Mouse (Mus musculus): ENCODE results near the gene Smad3. TPM values are rescaled to one million over a fixed set of nuclear protein-coding genes. Genes with fewer than 3 reads are reported as not detected.

Gene Smad3
- polyA plus RNA-seq, 1 experiment from 2014 or later = 5.0 TPM

- Histone ChIP-seq H3K4me2 (replicated peaks; ENCODE audit: low read depth) (no peak overlapping the region), H3K36me3 (ENCODE audit: control insufficient read depth, insufficient read depth) (peaks cover 38% of the 10 kb centered on the region; the same call in 1 of the 2 replicates), H3K9me3 (ENCODE audit: control insufficient read depth) (no peaks in the 10 kb centered on the region), H3K27me3 (replicated peaks; ENCODE audit: control insufficient read depth, insufficient read depth, low read length) (no peaks in the 10 kb centered on the region), H3K9ac (ENCODE audit: low read depth, low read length) (no peak overlapping the region), H3K4me3 (ENCODE audit: low read depth, low read length) (no peak overlapping the region), H3K4me1 (replicated peaks; ENCODE audit: control insufficient read depth, insufficient read depth, low read length) (peaks cover 2% of the 10 kb centered on the region; the same call in 1 of the 2 replicates), H3K27ac (ENCODE audit: low read depth, low read length) (peak overlapping the region; percentile 54; the same call in 1 of the 2 replicates)
- WGBS = 90% methylated on average over 15 of the region's 15 CpGs
- ATAC-seq = no peak
- 0 out of 2 replicates have a peak, but pooled peaks have one; percentile 25 for TF ChIP-seq CTCF (IDR thresholded peaks at IDR 0.05; ENCODE audit: low read depth)
Measured at GRCm38 (mm10) chr9:63623895-63624569, 133.8 kb downstream of the Smad3 start.

GRCm38 (mm10) chr9:63617967-63618366 lies 139.8 kb downstream of the Smad3 start:
- Histone ChIP-seq H3K27me3 (replicated peaks; ENCODE audit: control insufficient read depth, insufficient read depth, low read length) (no peaks in the 10 kb centered on the region), H3K9me3 (ENCODE audit: control insufficient read depth) (no peaks in the 10 kb centered on the region), H3K4me2 (replicated peaks; ENCODE audit: low read depth) (no peak overlapping the region), H3K27ac (ENCODE audit: low read depth, low read length) (no peak overlapping the region), H3K36me3 (ENCODE audit: control insufficient read depth, insufficient read depth) (peaks cover 42% of the 10 kb centered on the region; the same call in 1 of the 2 replicates), H3K9ac (ENCODE audit: low read depth, low read length) (no peak overlapping the region), H3K4me3 (ENCODE audit: low read depth, low read length) (no peak overlapping the region), H3K4me1 (replicated peaks; ENCODE audit: control insufficient read depth, insufficient read depth, low read length) (0 out of 2 replicates have a peak, but pooled peaks cover 3% of the 10 kb centered on the region)
- TF ChIP-seq CTCF (IDR thresholded peaks at IDR 0.05; ENCODE audit: low read depth) = no peak
- WGBS = 87% methylated on average over 2 of the region's 2 CpGs
- no peak for ATAC-seq

- H3K27me3 ChIP-seq (replicated peaks; ENCODE audit: control insufficient read depth, insufficient read depth, low read length) = no peaks in the 10 kb centered on the region
- TF ChIP-seq CTCF (IDR thresholded peaks at IDR 0.05; ENCODE audit: low read depth) = no peak
- peaks cover 3% of the 10 kb centered on the region; the same call in 1 of the 2 replicates for H3K4me1 ChIP-seq (replicated peaks; ENCODE audit: control insufficient read depth, insufficient read depth, low read length)
- peak; percentile 63 for ATAC-seq
- no peak overlapping the region for H3K4me3 ChIP-seq (ENCODE audit: low read depth, low read length)
- H3K4me2 ChIP-seq (replicated peaks; ENCODE audit: low read depth) = peak overlapping the region; percentile 30
- H3K27ac ChIP-seq (ENCODE audit: low read depth, low read length) = peak overlapping the region; percentile 46
- H3K9me3 ChIP-seq (ENCODE audit: control insufficient read depth) = no peaks in the 10 kb centered on the region
- WGBS = 55% methylated on average over 11 of the region's 11 CpGs
- H3K9ac ChIP-seq (ENCODE audit: low read depth, low read length) = no peak overlapping the region
- H3K36me3 ChIP-seq (ENCODE audit: control insufficient read depth, insufficient read depth) = peaks cover 17% of the 10 kb centered on the region; the same call in 1 of the 2 replicates
Measured at GRCm38 (mm10) chr9:63614018-63614985, 143.5 kb downstream of the Smad3 start.

- no peak for TF ChIP-seq CTCF (IDR thresholded peaks at IDR 0.05; ENCODE audit: low read depth)
- H3K4me2 ChIP-seq (replicated peaks; ENCODE audit: low read depth) = peak overlapping the region; percentile 30
- WGBS = 4% methylated on average over 1 of the region's 1 CpGs
- H3K4me1 ChIP-seq (replicated peaks; ENCODE audit: control insufficient read depth, insufficient read depth, low read length) = peaks cover 3% of the 10 kb centered on the region; the same call in 1 of the 2 replicates
- H3K9ac ChIP-seq (ENCODE audit: low read depth, low read length) = 0 out of 2 replicates have a peak overlapping the region, but pooled peaks have one; percentile 26
- ATAC-seq = peak; percentile 70
- no peaks in the 10 kb centered on the region for H3K9me3 ChIP-seq (ENCODE audit: control insufficient read depth)
- H3K4me3 ChIP-seq (ENCODE audit: low read depth, low read length) = no peak overlapping the region
- peak overlapping the region; percentile 54; the same call in 1 of the 2 replicates for H3K27ac ChIP-seq (ENCODE audit: low read depth, low read length)
- H3K27me3 ChIP-seq (replicated peaks; ENCODE audit: control insufficient read depth, insufficient read depth, low read length) = no peaks in the 10 kb centered on the region
- peaks cover 16% of the 10 kb centered on the region; the same call in 1 of the 2 replicates for H3K36me3 ChIP-seq (ENCODE audit: control insufficient read depth, insufficient read depth)
Measured at GRCm38 (mm10) chr9:63613569-63613968, 144.2 kb downstream of the Smad3 start.

GRCm38 (mm10) chr9:63612565-63613515 lies 145.0 kb downstream of the Smad3 start:
- WGBS = 43% methylated on average over 16 of the region's 16 CpGs
- peak overlapping the region; percentile 30 for H3K4me2 ChIP-seq (replicated peaks; ENCODE audit: low read depth)

More at GRCm38 (mm10) chr9:63612565-63613515, 145.0 kb downstream of the Smad3 start:
- Histone ChIP-seq H3K27me3 (replicated peaks; ENCODE audit: control insufficient read depth, insufficient read depth, low read length) (no peaks in the 10 kb centered on the region), H3K4me3 (ENCODE audit: low read depth, low read length) (no peak overlapping the region), H3K9me3 (ENCODE audit: control insufficient read depth) (no peaks in the 10 kb centered on the region), H3K36me3 (ENCODE audit: control insufficient read depth, insufficient read depth) (peaks cover 11% of the 10 kb centered on the region; the same call in 1 of the 2 replicates), H3K4me1 (replicated peaks; ENCODE audit: control insufficient read depth, insufficient read depth, low read length) (peaks cover 3% of the 10 kb centered on the region; the same call in 1 of the 2 replicates), H3K9ac (ENCODE audit: low read depth, low read length) (0 out of 2 replicates have a peak overlapping the region, but pooled peaks have one; percentile 26), H3K27ac (ENCODE audit: low read depth, low read length) (peak overlapping the region; percentile 54; the same call in 1 of the 2 replicates)
- TF ChIP-seq CTCF (IDR thresholded peaks at IDR 0.05; ENCODE audit: low read depth) = peak; percentile 62
- peak; percentile 50 for ATAC-seq

Data from intestine, postnatal 0 days (tissue).